Mouse (Mus musculus) large intestine, adult 2 months (tissue): ENCODE data around the gene Itga3. TPM values are rescaled to one million over a fixed set of nuclear protein-coding genes. Genes with fewer than 3 reads are reported as not detected.
A peak's percentile ranks its signal among the peaks of the same experiment; 100 is the strongest.

Experiments
- DNase-seq: peaks from one replicate; pipeline ENCODE4 v3.0.0-alpha.2; 2012; ENCODE audit warnings: low read depth, low spot score
- WGBS: fragments of 180-500 bp; shearing (Covaris S2); methylation state at CpG from one replicate; pipeline ENCODE4 v1.1.7; 2018; 5-methylcytosine and 5-hydroxymethylcytosine counted together
- polyA plus RNA-seq: library from polyadenylated mRNA; depleted of rRNA; stranded (reverse); fragments of >200 nt; gene quantifications from 2 replicates; pipeline ENCODE4 v1.2.3, GENCODE M21; 2012

Gene Itga3
- polyA plus RNA-seq, 1 experiment, result 59.9 TPM

DNA sequence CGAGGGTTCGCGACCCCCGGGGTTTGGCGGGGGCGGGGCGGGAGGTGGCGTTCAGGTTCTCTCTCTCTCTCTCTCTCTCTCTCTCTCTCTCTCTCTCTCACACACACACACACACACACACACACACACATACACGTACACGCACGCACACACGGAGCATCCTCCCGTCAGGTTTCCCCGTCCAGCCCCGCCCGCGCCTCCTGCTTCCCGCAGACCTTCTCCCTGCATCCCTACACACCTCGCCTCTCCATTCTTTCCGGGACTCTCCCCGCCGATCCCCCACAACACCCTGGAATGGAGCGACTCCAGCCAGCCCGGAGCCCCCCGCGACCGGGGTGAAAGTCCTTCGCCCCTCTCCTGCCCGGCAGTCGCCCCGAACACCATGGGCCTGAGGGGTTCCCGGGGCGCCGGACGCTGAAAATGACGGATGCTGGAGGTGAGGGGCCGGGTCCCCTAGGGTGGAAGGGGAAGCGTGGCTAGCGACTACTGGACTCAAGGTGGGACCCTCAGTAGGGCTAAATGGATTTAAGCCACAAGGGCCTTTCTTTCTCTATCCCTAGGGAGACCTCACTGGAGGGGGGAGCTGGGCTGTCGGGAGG is 66.4 kb downstream of the Itga3 start:
- no peak for DNase-seq
- WGBS, result 6% methylated on average over 40 of the region's 40 CpGs

DNA sequence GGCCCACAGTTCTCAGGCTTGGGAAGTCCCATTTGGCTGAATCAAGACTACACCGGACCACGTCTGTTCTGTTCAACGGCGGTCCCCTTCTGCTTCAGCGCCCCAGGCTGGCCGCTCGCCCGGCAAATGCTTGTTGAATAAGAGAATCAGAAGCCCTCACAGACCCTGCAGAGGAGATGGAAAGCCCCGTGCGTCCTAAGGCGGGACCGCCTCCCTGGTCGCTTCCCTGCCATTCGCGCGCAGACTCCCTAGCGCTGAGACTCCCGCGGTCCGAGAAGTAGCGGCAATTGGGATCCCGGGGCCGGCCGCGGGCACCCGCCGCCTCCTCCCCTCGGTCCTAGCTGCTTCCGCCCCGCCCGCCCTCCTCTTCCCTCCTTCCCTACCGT is 67.0 kb downstream of the Itga3 start, which contains the start of gene Samd14:
TSS of gene Samd14 (plus strand) at position 251 of the 386 bp plus-strand sequence.
- no peak for DNase-seq

DNA sequence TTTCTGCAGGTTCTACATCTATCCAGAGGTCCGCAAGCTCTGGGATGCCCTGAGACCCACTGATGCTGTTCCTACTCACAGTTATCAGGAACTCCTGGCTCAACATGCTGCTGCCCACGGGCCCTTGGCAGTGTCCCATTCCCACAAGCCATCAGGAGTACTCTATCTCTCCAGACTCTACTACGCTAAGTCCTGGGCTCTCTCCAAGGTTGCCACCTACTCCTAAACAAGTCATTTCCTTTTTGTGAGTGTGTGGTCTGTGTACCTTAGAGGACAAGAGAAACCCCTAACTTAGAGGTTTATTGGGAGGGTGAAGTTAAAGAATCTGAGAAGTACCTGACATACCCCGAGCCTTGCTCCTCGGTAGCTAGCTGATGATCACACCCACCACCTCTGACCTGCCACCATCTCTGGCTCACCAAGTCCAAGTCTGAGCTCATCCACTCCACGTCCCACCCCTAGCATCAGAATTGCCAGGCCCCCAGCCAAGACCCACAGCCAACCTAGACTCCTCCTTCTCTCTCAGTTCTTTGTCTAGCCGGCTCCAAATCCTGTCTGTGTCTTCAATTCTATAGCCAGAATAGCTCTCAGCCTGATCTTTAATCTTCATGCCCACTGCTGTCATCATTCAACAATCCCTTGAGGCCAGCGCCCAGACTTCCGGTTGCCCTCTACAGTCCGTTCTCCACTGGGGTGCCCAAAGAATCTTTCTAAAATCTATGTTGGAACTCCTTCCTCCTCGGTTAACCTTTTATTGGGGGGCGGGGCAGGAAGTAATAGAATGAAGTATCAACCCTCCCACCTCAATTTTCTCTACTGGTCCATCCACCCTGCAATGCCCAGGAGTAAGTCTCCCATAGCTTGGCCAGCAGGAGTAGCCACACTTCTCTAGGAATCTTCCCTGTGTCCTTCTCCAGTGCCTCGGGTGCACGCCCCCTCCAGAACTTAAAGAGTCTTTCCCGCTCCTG is 67.7 kb downstream of the Itga3 start:
- 24% methylated on average over 15 of the region's 15 CpGs for WGBS
- no peak for DNase-seq

More for the DNA sequence above, 67.0 kb downstream of the Itga3 start, which contains the start of gene Samd14:
- 2% methylated on average over 32 of the region's 32 CpGs for WGBS

DNA sequence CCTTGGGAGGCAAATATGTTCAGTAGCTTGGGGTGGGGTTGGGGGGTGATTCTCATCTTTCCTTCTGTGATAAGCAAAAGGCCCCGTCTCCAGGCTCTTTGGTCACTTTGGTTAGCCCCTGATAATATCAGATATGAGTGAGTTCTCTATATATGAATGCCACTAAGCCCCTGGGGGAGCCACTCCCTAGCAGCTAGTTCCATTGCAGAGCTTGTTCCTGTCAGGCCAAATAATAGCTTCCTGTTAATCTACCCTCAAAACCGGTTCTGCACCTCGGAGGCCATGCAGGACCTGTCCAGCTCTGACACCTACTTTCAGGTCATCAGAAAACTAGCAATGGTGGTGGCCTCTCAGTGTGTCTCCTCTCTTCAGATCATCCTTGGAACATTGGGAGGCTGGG is 69.2 kb downstream of the Itga3 start:
- no peak for DNase-seq
- WGBS, result 38% methylated on average over 3 of the region's 3 CpGs

DNA sequence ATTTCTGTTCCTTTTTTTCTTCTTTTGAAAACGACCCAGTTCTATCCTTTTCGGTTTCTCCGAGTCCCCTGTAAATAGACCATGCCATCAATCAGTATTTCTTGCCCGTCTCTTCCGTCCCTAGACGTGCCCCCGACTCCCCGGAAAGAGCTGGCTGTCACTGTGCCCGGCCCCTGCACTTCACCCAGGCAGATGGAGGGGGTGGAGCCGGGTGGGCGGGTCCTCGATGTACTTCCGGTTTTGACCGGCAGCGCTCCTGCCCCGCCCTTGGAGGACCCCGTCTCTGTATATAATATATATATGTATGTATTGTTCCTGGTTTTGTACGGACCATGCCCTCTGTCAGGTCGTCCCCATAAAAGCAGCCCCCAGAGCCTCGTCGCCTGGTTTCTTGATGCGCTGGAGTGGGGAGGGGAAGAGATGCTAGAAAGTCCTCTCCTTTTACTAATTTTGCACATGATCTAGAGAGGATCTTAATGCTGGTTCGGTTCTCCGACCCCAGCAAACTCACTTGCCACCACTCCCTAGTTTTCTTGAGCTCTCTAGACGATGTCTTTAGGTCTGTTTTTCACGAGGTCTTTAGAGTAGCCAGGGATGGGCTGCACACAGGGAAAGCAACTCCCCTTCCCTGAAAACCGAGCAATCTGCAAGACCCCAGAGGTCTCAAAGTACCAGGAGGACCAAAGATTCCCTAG is 69.9 kb downstream of the Itga3 start:
- 2% methylated on average over 27 of the region's 27 CpGs for WGBS
- no peak for DNase-seq

DNA sequence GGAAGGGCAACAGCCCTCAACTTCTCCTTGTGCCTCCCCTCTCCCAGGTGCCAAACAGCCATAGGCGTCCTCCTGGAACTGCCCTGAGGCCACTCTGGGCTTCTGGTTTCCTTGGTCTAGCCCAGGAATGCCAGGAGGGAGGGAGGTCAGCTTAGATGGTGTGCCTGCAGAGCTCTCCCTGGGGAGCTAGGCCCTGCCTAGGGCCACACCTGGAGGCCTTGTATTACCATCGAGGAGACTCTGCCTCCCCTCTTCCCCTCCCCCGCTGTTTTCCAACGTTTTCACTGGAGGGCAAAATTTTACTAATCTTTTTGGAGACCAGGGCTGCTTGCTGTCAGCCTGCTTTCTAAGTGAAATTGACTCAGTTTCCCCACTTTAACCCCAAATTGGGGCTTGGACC is 70.6 kb downstream of the Itga3 start:
- WGBS, result 32% methylated on average over 4 of the region's 4 CpGs
- DNase-seq, result no peak

DNA sequence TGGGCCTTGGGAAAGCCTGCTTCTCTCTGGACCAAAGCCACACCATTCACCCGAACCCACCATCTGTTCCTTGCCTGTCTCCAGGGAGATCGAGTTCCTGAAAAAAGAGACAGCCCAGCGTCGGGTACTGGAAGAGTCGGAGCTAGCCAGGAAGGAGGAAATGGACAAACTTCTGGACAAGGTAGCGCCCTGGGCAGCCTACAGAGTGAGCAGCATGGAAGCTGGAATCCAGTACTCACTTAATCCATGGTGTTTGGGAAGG is 71.7 kb downstream of the Itga3 start:
- no peak for DNase-seq

DNA sequence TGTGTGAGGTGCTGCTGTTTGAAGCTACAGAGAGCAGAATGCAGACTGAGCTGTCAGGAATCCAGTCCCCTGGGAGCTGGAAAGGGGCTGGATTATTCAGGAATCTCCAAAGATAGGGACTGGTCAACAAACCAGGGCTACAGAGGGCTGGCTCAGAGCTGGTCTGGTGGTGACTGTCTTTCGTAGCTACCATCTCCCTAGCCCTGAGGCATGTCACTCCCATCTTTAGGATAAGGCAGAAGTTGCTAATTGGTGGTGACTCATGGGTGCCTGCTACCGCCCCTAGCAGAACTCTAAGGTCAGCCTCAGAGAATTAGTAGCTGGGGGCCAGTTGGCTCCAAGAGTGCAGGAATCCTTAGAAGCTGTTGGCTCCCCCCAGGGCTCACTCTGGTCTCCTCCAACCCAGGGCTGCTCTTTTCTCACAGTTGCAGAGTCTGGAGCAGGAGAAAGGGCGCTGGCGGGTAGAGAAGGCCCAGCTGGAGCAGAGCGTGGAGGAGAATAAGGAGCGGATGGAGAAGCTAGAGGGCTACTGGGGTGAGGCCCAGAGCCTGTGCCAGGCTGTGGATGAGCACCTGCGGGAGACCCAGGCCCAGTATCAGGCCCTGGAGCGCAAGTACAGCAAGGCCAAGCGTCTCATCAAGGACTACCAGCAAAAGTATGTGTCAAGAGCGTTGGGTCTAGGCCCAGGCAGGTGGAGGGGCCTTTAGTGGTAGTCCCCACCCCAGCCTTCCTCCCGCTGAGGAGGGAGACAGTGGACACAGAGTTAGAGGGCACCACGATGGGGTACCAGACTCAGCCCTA is 72.3 kb downstream of the Itga3 start:
- DNase-seq, result no peak
- WGBS, result 85% methylated on average over 12 of the region's 12 CpGs

More for the DNA sequence above, 71.7 kb downstream of the Itga3 start:
- WGBS, result 66% methylated on average over 6 of the region's 6 CpGs

DNA sequence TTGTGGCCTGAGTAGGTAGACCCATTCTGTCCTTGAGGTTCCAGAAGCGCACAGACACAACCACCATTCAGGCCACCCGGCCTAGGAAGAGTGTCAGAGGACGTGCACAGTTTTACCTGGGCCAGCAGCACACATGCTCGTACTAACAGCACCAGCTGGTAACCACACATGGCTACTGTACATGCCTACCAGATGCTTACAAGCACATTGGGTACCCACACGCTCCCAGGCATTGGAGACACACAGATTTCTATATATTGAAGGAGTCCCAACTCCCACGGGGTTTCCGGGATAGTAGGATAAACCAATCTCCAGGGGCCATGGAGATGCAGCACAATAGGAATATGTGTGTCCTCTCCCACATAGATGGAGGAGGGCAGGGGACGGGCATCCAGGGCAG is 73.9 kb downstream of the Itga3 start:
- WGBS, result 95% methylated on average over 8 of the region's 8 CpGs
- DNase-seq, result no peak

DNA sequence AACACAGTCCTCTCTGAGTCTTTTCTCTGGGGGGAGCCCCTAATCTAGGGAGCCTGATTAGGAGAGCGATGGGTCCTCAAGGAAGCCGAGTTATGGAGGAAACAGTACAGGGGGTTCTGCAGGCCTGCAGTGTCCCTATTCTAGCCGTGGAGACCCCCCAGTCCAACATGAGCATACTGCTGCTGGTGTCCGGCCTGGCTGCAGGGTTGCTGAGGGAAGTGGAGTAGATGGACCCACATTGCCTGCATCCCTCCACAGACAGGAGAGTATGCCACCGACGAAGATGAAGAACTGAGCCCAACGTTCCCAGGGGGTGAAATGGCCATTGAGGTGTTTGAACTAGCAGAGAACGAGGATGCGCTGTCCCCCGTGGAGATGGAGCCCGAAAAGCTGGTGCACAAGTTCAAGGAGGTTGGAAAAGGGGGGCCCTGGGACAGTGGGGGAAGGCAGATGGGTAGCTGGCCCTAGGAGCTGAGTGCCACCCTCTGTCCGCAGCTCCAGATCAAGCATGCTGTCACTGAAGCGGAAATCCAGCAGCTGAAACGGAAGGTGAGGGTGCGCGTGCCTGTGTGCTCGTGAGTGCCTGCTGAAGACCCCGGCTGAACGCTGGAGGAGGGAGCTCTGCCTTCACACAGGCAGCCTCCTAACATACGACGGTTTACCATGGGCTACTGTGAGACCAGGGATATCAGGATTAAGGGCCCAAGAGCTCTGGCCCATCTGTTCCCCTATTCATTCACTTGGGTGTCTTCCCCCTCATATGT is 74.8 kb downstream of the Itga3 start:
- no peak for DNase-seq
- 86% methylated on average over 21 of the region's 21 CpGs for WGBS

DNA sequence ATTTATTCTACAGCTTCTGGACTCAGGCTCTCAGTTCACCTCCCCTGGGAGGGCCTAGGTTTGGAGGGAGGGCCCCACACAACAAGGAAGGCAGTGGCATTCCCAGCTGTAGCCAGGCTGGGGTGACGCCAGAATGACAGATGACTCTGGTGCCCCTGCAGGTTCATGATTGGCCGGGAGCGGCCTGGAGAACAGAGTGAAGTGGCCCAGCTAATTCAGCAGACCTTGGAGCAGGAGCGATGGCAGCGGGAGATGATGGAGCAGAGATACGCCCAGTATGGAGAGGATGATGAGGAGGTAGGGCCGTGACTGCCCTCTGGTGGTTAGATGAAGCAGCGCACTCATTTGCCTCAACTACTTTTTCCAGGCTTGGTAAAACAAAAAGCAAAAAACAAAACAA is 75.5 kb downstream of the Itga3 start:
- 4% methylated on average over 8 of the region's 8 CpGs for WGBS
- no peak for DNase-seq

DNA sequence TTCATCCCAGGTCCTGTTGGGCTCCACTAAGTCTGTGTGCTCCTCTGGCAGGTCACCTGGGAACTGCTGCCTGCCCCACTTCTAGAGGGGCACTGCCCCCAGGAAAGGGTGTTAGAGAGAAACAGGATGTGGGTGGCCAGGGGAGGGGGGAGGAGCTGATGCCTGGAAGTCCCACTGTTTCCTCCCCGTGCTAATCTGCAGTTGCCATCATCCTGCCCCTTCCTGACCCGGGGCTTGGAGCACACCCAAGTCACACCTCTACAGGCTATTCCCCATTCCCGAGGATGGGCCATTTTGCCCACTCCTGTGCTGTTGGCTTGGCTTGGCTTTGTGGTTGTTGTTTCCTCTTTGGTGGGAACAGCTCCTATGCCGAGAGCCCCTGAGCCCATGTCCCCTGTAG is 76.1 kb downstream of the Itga3 start:
- DNase-seq, result no peak
- 26% methylated on average over 4 of the region's 4 CpGs for WGBS

DNA sequence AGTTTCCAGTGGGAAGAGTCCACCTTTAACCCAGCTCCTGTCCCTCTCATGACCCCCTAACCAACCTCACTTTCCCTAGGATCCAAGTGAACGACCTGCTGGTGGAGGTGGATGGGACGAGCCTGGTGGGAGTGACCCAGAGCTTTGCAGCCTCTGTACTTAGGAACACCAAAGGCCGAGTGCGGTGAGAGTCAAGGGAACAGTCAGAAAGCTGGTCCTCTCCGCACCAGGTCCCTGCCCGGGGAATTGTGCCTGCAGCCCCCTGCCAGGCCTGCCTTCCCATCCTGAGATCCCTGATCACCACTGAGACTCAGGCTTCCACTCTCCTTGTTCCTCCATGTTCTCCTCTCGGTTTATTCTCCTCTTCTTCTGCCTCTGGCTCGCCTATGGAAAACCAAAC is 76.5 kb downstream of the Itga3 start:
- DNase-seq, result no peak
- WGBS, result 88% methylated on average over 8 of the region's 8 CpGs

DNA sequence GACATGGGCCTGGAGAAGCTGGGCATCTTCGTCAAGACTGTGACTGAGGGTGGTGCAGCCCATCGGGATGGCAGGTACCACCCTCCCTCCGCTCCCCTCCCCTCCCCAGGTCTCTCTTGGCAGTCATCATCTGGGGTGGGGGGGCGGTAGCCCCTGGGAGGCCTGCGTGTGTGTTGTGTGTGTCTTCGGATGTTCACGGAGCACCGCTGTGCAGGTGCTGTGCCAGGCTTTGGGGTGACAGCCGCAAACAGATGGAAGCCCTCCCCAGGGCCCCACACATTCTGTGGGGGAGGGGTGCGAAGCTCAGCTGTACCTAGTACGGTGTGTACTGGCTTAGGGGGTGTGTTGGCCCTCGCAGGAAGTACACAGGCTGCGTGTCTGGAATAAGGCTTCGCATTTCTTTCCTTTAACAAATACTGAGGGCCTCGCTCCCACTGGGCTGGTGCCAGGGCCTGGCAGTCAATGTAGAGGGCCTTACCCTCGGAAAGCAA is 78.5 kb downstream of the Itga3 start:
- 24% methylated on average over 16 of the region's 16 CpGs for WGBS
- no peak for DNase-seq

DNA sequence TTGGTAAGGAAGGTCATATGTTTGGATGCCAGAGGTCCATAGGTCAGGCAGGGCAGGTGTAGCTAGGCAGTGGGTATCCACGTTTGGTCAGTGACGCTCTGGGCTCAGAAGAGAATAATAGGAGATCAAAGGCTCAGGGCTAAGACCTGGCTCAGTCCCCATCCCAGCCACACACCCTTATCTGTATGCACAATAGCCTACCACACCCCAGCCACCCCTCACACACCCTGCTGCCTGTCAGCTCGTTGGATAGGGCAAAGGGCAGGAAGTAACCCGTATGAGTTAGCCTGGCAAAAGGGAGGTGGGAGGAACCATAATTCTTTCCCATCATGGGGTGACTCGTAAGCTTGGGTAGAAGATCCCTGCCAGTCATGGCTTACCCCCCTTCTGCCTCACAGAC is 79.0 kb downstream of the Itga3 start:
- 24% methylated on average over 5 of the region's 5 CpGs for WGBS
- peak; percentile 70 for DNase-seq

DNA sequence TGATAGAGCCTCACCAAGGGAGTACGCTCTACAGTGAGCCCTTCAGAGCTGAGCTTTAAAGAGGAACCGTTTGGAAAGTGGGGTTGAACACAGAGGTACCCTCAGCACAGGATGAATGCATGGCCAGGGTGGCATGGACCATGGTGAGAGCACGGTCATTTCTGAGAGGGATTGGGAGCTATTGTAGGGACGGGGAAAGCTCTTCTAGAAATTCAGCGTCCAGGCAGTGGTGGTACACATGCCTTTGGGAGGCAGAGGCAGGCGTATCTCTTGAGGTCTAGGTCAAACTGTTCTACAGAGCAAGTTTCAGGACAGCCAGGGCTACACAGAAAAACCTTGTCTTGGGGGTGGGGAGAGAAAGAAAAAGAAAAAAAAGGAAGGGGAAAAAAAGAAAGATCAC is 79.6 kb downstream of the Itga3 start:
- 83% methylated on average over 6 of the region's 6 CpGs for WGBS
- DNase-seq, result no peak

DNA sequence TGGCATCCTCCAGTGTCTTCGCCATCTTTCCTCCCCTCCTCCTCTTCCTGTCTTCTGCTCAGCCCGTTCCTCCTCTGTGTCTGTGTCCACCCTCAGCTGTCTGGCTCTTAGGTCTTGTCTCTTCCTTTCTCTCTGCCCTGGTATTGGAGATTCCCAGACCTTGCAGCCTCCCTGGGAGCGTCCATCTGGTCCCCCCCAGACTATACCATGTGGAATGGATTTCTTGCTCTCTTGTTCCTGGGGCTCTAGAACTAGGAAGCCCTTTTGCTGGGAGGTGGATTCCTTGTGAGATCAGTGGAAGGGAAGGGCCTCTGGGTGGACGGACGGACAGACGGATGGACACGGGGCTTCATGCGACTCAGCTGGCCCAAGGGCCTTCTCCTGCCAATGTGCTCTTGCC is 80.5 kb downstream of the Itga3 start:
- no peak for DNase-seq
- WGBS, result 83% methylated on average over 8 of the region's 8 CpGs

DNA sequence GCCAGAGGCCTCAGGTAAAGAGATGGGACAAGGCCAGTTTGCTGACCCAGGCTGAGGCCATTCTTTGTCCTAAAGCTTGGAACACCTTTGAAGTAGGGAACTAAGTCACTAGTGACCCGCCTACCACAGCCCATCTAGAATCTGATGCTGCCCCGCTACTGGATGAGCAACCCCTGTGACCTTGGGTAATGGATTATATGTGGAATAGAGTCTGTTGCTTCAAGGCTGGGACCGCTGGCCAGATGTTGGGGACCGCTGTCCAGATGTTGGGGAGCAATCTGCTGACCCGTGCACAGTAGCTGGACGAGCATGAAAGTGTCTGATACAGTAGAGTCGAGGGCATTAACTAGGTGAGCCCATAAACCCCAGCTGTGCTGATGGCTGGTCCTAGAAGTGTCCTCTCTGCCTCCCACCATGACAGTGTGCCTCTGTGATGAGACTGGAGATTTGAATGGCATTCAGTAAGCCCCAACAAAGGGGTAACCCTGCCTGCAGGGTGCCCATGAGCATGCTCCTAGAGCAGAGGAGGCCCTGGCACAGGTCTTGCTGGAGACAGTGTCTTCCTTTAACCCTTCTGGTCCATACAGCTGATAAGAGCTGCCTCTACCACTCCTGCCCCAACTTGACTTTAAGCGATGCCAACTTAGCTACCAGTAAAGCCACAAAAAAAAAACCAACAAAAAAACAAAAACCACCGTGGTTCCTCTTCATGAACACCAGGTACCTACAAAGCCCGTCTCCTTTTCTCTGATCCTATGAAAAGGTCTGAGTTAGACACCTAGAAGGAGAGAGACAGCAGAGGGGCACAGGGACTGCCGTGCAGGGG is 81.4 kb downstream of the Itga3 start:
- whole genome bisulfite sequencing, result 72% methylated on average over 11 of the region's 11 CpGs
- no peak for DNase-seq
